Mouse (Mus musculus) bone marrow macrophage, adult 2 months (primary cell): Measurements from ENCODE around the gene Araf.

Experiments used
- CTCF ChIP-seq: IDR thresholded peaks from 2 replicates; pipeline ENCODE4 v1.5.1; 2012; ENCODE audit warnings: low read depth, mild to moderate bottlenecking, low read length, moderate library complexity
- POLR2A ChIP-seq: IDR thresholded peaks from 2 replicates; pipeline ENCODE4 v1.6.1; 2012; ENCODE audit warnings: mild to moderate bottlenecking, low read depth, low read length, borderline replicate concordance

- TF ChIP-seq POLR2A (no peak), CTCF (no peak)
Measured at GRCm38 (mm10) chrX:20787309-20787708, 10.3 kb upstream of the Araf start.
